Mouse (Mus musculus): ENCODE data around the gene Tgfbi. TPM values are rescaled to one million over a fixed set of nuclear protein-coding genes. Genes with fewer than 3 reads are reported as not detected.

Gene Tgfbi
- polyA plus RNA-seq, 1 experiment: not detected

DNA sequence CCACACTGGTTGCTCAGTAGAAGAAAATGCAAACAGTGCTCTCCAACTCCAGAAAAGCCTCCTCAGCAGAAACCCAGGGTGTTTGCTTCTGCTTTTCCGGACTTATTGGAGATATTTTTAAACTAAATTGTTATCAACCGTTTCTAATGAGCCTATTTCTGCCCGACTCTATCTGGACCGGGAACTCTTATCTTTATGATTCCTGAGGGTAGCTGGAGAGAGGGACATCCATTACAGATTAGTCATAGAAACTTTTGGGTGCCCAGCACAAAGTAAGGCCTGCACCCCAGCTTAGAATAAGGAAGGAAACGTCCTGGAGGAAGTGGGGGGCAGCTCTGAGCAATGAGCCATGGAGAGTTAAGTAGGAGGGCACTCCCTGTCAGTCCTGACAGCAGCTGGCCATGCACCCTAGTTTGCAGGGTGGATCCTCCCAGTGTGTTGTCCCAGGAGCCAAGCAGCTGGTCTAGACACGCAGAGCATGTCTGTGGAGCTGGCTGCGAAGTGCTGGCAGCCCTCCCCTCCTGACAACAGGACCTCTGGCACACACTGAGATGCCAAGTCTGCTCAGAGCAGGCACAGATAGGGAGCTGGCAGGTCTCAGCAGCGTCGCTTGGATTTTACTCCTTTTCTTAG is 4.2 kb downstream of the Tgfbi start:
- no peak for TF ChIP-seq GATA1 (IDR thresholded peaks at IDR 0.05; ENCODE audit: low read length)

GRCm38 (mm10) chr13:56614768-56615167 is 5.4 kb downstream of the Tgfbi start:
- TF ChIP-seq GATA1 (IDR thresholded peaks at IDR 0.05; ENCODE audit: low read length): no peak

- TF ChIP-seq GATA1 (IDR thresholded peaks at IDR 0.05; ENCODE audit: low read length): no peak
These were observed 5.9 kb downstream of the Tgfbi start for GRCm38 (mm10) chr13:56615223-56615622.

- no peak for TF ChIP-seq GATA1 (IDR thresholded peaks at IDR 0.05; ENCODE audit: low read length)
These were observed 6.5 kb downstream of the Tgfbi start for GRCm38 (mm10) chr13:56615864-56616263.

DNA sequence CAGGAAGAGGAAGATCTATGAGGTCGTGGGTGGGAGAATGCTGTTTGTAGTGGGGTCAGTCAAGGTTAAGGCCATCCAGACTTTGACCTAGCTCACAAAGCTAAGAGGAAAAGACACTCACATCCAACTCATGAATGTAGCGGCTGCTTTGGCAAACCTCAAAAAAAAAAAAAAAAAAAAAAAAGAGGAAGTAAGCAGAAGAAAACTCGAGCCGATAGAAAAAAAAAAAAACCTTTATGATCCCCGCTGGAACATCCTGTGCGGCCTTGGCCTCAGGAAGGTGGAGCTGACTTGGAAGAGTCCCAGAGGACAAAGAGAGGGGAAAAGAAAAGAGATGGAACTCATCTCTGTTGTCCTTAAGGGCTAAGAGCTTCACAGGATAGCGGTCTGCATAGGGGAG is 7.1 kb downstream of the Tgfbi start:
- no peak for TF ChIP-seq GATA1 (IDR thresholded peaks at IDR 0.05; ENCODE audit: low read length)

GRCm38 (mm10) chr13:56617197-56617596 is 7.9 kb downstream of the Tgfbi start:
- no peak for TF ChIP-seq GATA1 (IDR thresholded peaks at IDR 0.05; ENCODE audit: low read length)

DNA sequence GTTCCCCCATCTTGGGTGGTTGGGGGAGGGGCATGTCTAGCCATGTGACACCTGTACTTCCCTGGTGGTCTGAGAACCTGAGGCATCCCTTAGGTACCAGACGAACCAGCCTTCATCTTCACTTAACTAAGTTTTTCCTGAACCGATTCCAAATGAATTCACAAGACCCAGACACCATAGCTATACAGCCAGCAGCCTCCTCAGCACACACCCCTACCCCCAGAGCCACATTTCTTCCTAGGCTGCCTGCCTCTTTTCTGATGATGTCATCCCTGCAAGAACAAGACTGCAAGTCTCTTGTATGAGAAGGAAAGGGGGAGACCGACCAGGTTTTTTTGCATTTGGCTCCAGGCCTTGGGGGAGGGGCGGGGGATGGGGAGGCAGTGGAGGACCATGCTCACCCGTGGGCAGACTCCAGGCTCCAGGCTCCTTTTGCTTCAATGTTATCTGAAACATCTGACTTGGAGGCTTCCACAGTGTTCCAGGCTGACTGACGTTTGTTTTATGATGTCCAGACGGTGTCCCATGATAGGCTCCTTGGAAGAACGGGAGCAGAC is 13.0 kb downstream of the Tgfbi start:
- TF ChIP-seq GATA1 (IDR thresholded peaks at IDR 0.05; ENCODE audit: low read length): no peak

DNA sequence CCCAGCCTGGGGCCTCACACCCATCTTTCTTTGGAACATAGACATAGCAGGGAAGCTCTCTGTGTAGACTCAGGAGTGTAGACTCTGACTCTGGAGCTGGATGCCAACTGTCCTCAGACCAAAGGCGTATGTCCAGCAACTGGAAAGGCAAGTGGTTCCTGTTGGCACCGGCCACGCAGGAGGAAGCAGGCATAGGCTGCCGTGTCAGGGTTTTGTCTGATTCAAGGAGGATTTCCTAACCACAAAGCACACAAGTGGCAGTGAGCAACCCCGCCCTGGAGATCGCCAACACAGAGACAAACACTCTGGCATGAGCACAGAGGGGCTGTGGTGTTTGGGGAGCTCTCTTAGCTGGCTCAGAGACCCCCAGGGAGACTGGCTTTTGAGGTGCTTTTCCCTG is 17.2 kb downstream of the Tgfbi start:
- TF ChIP-seq GATA1 (IDR thresholded peaks at IDR 0.05; ENCODE audit: low read length): no peak

GRCm38 (mm10) chr13:56630081-56630480 is 20.8 kb downstream of the Tgfbi start:
- no peak for TF ChIP-seq GATA1 (IDR thresholded peaks at IDR 0.05; ENCODE audit: low read length)

DNA sequence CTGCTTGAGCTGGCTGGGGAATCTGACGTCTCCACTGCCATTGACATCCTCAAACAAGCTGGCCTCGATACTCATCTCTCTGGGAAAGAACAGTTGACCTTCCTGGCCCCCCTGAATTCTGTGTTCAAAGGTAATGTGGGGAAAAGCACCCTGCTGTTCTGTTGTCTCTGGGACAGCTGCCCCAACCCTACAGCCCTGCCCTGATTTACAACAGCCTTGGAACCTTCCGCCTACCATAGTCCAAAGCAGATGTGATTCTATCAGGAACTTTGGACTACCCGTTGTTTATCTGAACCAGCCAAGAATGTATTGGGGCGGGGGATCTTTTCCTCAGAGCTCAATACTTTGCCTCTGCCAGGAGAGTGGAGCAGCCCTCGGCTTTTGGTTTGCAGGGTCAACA is 21.2 kb downstream of the Tgfbi start:
- TF ChIP-seq GATA1 (IDR thresholded peaks at IDR 0.05; ENCODE audit: low read length): no peak

- TF ChIP-seq GATA1 (IDR thresholded peaks at IDR 0.05; ENCODE audit: low read length): no peak
These were observed 22.0 kb downstream of the Tgfbi start for GRCm38 (mm10) chr13:56631332-56631731.

- TF ChIP-seq GATA1 (IDR thresholded peaks at IDR 0.05; ENCODE audit: low read length): no peak
These were observed 24.9 kb downstream of the Tgfbi start for GRCm38 (mm10) chr13:56634139-56634615.

- TF ChIP-seq GATA1 (IDR thresholded peaks at IDR 0.05; ENCODE audit: low read length): no peak
These were observed 25.6 kb downstream of the Tgfbi start for GRCm38 (mm10) chr13:56634920-56635319.

DNA sequence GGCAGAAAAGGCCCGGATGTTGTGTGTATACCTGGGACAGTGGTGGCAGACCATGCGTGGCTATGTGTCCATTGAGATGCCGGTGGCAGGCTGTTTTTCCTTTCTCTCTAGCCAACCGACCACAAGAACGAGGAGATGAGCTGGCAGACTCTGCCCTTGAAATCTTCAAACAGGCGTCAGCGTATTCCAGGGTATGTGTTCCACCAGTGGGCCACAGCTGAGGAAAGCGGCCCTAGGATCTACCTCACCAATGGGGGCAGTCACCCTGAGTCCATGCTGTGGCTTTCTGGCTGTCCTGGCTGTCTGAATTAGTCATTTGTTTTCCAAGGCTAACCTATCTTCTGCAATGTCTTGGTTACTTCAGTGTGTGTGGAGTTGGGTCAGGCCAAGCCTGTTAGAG is 27.7 kb downstream of the Tgfbi start:
- no peak for TF ChIP-seq GATA1 (IDR thresholded peaks at IDR 0.05; ENCODE audit: low read length)

DNA sequence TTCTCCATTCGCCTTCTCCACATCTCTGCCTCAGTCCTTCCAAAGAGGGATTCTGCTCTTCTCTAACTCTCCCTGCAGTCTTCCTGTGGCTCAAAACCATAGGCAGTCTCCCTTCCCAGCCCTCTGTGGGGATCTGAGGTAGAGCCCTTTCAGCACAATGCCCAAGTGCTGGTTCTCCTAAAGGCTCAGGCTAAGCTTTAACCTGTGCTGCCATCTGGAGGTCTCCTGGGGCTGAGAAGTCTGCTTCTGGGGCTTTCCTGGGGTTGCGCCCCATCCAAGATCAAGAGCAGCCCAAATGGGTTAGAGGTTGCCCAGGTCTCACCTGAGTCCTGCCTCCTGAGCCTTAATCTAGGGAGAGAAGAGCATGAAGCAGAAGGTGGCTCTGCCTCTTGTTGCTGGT is 32.4 kb downstream of the Tgfbi start:
- TF ChIP-seq GATA1 (IDR thresholded peaks at IDR 0.05; ENCODE audit: low read length): no peak

GRCm38 (mm10) chr13:56644031-56644430 is 34.7 kb downstream of the Tgfbi start:
- no peak for TF ChIP-seq GATA1 (IDR thresholded peaks at IDR 0.05; ENCODE audit: low read length)

GRCm38 (mm10) chr13:56645744-56646143 is 36.4 kb downstream of the Tgfbi start:
- TF ChIP-seq GATA1 (IDR thresholded peaks at IDR 0.05; ENCODE audit: low read length): no peak

Data from G1E-ER4 (cell line).